Mouse (Mus musculus): ENCODE data around the gene Dcaf15.

Dcaf15 gene

DNA sequence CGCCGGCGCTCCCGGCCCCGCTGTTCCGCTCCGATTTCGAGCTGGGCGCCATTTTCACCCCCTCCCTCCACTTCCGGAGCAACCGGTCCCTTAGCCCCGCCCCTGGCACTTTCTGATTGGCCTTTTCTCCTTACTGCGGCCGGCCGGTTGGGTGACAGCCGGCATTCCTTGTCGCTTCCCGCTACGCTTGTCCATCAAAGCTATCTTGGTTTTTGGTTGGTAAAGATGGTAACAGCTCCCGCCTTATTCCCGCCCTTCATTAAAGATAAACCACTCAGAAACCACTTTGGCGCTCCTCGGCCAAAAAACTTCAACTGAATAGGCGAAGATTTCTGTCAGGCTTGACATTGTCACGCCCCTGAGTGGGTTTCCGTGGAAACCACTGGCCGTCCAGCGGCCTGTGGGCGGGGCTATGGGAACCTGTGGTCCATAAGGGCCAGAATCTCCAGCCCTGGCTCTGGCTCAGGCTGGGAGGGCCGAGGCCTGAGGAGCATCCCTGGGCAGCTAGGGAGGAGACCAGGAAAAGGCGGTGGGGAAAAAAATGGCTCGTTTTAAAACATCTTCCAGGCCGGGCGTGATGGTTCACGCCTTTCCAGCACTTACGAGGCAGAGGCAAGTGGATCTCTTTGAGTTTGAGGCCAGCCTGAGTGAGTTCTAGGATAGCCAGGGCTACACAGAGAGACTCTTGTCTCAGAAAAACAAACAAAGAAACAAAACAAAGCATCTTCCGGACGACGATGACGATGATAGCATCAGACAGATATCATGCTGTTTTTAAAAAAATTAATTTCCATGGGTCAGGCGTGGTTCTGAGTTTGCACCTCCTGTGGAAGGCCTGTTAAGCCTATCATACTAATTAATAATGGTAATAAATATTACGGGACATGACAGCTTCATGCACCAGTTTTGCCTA lies at the start of gene Dcaf15:
TSS of gene Dcaf15 (minus strand) at position 72 of the 913 bp plus-strand sequence.
- DNase-seq: peak; percentile 99

DNA sequence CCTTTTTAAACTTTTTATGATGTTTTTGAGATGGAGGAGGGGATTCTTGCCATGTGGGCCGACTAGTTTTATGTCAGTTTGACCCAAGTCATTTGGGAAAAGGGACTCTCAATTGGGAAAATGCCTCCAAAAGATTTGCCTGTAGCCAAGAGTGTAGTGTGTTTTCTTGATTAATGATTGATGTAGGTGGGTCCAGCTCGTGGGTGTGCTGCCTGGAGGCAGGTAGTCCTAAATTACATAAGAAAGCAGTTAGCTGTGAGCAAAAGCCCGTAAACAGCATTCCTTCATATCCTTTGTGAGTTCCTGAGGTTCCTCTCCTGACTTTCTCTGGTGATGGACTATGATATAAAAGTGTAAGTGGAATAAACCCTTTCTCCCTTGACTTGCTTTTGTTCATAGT lies 44.6 kb upstream of the Dcaf15 start:
- DNase-seq: peak in 1 of 2 experiments; percentile 43

DNA sequence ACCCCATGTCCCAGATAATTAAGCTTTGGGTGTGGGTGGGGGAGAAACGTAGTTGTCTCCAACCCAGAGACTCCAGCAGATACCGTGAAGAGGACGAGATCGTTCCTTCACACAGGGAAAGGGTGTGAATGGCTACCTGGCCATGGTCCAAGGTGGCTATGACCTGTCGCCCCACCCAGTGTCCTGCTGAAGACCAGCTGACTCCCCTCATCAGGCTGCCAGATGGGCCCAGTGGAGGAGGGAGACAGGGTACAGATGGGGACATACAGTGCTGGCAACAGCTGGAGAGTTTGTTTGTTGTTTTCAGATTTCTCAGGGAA lies 43.9 kb upstream of the Dcaf15 start:
- no peak for DNase-seq

DNA sequence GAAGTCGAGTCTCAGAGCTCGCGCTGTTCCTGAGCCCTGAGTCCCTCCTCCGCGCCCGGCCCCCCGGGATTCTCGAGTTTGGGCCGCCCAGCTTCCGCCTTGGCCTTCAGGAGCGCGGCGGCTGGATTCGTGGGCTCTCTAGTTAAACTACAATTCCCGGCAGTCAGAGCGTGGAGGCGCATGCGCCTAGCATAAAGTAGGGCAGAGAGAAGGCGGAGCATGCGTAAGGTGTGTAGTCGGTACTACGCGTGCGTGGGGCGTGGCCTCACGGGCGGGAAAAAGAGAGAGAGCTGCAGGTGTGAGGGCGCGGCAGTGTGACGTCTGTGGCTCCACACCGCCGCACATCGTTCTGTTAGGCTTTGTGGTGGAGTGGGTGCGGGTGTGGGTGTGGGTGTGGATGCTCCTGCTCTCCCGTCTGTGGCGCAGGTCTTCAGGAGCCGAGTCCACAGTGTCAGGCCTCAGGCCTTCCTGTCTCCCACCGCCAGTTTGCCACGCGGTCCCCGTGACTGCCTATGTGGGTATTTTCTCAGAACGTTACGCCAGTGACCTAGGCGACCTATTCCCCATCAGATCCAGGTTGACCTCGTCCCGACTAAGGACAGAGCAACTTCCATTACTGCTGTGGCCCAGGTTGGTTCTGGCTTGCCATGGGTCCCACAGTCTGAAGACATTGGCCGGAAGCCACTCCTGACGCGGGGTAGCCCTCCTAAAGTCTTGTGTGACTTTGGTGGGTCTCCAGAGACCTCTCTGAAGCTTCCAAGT lies 43.4 kb upstream of the Dcaf15 start, which contains the start of the genes Cc2d1a and 4930432K21Rik:
TSS of gene Cc2d1a (minus strand) at position 168 of the 762 bp plus-strand sequence.
TSS of gene 4930432K21Rik (plus strand) at position 257 of the 762 bp plus-strand sequence.
- peak; percentile 97 for DNase-seq

DNA sequence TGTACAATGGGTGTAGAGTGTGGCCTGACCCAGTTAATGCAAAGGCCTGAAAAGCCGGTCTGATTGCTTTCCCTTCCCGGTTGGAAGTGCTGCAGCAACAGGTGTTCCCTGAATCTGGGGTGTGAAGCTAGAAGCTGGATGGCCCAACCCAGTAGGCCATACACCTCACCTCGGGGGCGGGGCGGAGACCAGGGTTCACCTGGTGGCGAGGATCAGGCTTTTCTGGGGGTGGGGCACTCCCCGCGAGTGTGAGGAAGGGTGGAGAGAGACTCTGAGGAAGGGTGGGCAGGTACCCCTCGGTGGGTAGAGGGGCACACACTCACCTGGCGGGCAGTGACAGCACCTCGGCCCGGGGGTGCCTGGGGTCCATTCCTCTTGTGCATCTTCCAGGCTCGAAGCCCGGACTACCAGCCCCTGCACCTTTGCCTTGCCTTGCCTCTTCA lies 42.8 kb upstream of the Dcaf15 start:
- DNase-seq: peak; percentile 50 to 74

DNA sequence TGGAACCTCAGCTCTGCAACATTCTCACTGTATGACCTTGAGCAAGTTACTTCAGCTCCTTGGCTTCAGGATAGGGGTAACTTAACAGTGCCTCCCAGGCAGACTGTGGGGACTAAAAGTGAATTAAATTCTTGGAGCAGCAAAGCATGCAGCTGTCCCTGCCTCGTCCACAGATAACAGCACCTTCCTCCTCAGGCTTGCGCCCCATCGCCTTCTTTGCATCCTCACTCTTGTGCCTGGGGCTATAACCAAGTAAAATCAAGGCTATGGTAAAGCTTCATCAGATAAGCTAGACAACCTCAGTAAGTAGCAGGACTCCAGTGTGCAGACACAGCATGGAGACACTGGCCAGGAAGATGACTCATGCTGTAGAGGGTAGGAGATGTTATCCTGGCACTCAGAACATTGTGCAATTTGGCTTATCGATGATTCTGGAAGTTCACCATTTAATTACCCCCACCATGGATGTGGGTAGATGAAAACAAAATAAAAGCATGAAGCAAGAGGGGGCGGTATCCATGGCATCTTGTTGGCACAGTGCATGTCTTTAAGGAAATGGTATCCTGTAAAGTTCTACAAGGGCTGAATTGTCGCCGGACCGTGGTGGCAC lies 40.2 kb upstream of the Dcaf15 start:
- DNase-seq: no peak

DNA sequence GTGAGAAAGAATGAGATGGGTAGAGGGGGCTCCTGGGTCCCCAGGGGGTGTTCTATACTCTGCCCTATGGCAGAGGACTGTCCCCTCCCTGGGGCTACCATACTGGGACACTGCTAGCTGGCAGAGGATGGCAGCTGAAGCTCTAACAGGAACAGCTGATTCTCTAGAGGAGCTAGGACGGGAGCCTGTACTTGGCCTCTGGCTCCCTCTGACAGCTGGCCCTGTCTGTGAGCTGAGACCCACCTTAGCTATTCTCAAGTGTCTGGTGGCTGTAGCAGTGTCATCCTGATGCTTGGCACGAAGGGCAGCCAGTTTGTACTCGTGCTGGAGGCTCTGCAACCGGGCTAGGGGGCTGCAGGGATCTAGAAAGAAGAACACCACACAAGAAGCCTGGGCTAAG lies 36.3 kb upstream of the Dcaf15 start:
- no peak for DNase-seq

DNA sequence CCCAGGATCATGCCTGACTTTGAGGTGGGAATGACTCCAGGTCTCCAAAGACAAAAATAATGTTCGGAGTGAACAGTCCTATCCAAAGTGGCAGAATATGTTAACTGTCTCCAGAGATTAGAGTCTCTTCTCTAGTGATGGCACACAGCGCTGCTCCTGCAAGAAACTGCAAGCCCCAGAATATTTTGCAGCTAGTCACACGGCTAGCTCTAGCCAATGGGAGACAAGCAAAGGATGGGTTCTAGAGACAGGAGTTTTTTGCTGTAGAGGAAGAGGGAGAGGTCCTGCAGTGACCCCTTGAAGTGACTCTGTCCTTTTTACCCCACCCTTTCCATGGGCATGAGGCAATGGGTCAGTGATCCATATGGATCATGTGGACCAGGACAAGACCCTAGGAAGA lies 33.3 kb upstream of the Dcaf15 start:
- no peak for DNase-seq

DNA sequence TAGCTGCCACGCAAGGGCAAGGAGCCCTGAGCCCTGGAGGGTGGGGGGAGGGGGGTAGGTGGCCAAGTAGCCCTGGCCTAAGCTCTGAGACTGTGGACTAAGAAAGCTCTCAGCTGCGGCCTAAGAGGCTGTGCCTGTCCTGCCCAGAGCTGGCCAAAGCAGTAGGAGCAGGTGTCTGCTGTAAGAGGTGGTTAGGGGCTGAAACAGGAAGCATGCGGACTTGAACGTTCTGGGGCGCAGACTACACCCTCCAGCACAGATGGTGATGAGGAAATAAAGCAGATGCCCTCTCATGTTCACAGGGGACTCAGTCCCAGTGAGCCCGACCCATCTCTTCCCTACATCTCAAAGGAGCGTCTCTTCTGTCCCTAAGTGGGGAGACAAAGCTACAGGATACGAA lies 27.7 kb upstream of the Dcaf15 start:
- DNase-seq: no peak

DNA sequence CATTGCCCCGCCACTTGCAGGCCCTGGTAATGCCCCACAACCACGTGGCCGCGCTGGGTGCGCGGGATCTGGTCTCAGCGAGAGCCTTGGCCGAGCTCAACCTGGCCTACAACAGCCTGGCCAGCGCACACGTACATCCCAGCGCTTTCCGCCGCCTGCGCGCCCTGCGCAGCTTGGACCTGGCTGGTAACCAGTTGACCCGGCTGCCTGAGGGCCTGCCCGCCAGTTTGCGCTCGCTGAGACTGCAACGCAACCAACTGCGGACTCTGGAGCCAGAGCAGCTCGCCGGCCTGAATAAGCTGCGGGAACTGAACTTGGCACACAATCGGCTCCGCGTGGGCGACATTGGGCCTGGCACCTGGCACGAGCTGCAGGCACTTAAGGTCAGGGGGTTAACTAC lies 26.2 kb upstream of the Dcaf15 start:
- peak; percentile 58 to 67 for DNase-seq

DNA sequence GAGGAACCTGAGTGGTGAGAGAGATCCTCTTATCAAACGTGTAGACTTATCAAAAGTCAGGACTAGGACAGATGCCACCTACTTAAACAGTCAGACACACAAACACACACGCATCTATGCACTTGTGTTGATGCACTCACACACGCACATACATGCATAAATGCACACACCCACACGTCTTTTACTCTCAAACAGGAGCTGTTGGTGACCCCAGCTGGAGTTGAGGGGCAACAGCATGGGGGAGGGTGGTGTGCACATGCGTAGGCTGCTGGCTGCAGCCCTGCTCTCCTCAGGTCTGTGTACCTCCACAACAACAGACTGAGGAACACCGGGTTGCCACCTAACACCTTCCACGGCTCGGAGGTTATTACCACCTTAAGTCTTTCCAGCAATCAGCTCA lies 23.7 kb upstream of the Dcaf15 start:
- no peak for DNase-seq

DNA sequence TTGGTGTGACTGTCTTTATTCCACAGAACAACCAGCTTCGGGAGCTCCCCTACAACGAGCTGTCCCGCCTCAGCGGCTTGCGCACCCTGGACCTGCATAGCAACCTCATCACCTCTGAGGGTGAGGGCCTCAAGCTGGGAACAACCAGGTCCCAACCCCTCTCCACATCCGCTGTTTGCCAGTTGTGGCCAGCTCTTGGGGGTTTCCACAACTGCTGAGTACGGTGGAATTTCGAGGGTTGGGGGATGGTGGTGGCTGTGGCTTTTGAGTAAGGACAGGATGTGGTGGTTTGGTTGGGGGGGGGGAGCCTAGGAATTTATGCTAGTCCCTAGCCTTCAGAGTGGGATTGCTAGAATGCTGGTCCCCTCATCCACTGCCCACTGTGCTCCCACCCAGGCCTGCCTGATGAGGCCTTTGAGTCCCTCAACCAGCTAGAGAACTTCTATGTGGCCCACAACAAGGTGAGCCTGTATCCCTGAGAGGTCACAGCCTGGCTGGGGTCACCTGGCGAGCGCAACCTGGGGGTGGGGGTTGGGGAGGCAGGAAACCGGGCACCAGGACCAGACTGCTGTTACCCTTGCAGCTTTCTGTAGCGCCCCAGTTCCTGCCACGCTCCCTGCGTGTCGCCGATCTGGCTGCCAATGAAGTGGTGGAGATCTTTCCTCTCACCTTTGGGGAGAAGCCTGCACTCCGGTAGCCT lies 22.8 kb upstream of the Dcaf15 start:
- DNase-seq: no peak

DNA sequence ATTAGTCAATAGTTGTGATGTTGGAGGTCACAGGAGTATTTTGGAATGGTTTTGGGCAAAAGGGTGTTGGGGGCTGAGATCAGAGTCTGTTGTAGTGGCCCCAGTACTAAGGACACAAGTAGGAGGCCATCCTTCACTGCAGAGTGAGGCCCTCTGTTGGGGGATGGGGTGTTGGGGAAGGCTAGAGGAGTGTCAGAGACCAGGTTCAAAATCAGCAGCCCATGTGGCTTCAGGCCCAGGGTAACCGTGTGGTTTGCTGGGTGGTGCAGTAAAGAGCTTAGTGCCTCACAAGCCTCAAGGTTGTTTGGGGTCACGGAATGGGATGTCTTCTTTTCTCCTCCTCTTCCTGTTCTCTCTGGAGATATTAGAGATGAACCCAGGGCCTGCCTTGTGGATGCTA lies 22.2 kb upstream of the Dcaf15 start:
- no peak for DNase-seq

DNA sequence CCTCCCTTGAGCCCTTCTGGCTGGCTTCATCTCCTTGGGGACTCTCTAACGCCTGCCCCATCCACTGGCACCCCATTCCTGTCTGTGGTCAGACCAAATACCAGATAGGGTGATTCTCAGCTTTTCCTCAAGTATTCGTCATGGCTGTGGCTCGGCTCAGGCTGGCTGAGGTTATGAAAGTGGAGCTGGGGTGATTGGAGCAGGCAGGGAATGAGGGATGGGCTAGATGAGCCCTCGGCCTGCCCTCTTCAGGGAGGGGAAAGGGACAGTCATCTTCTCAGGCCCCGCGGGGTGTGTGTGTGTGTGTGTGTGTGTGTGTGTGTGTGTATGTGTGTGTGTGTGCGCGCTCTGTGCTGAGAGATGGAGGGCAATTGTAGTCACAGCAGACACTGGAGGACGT lies 21.1 kb upstream of the Dcaf15 start, which contains the start of gene Podnl1:
TSS of gene Podnl1 (plus strand) at position 334 of the 400 bp plus-strand sequence.
- DNase-seq: no peak

DNA sequence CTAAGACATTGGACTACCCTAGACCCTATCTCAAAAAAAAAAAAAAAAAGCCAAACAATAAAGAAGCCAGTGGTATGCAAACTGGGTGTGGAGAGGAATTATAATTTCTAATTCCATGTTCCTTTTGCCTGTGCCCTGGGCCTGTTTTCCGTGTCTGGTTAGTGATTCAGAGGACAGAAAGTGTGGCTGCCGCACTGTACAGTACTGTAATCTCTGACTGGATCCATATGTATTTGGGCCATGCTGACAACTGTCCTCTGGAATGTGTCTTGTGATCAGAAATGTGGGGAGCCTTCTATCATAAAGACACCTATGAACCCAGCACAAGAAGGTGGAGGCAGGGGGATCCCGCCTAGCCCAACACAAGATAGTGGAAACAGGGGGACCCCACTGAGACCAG lies 17.6 kb upstream of the Dcaf15 start:
- DNase-seq: no peak

DNA sequence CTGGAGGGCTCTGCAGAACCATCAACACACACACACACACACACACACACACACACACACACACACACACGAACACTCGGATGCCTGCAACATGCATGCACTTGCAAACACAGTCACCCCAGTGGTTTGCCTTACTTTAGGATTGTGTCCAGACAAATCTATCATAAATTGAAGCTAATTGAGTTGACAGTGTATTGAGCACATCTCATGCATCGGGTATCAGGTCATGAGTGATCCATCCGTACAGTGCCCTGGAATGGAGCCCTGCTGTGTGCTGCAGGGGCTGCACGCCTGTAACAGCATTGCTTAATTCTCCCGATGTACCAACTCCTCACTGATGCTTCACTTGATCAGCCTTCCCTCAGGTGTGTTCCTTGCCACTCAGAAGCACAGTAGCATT lies 11.1 kb upstream of the Dcaf15 start:
- DNase-seq: no peak

DNA sequence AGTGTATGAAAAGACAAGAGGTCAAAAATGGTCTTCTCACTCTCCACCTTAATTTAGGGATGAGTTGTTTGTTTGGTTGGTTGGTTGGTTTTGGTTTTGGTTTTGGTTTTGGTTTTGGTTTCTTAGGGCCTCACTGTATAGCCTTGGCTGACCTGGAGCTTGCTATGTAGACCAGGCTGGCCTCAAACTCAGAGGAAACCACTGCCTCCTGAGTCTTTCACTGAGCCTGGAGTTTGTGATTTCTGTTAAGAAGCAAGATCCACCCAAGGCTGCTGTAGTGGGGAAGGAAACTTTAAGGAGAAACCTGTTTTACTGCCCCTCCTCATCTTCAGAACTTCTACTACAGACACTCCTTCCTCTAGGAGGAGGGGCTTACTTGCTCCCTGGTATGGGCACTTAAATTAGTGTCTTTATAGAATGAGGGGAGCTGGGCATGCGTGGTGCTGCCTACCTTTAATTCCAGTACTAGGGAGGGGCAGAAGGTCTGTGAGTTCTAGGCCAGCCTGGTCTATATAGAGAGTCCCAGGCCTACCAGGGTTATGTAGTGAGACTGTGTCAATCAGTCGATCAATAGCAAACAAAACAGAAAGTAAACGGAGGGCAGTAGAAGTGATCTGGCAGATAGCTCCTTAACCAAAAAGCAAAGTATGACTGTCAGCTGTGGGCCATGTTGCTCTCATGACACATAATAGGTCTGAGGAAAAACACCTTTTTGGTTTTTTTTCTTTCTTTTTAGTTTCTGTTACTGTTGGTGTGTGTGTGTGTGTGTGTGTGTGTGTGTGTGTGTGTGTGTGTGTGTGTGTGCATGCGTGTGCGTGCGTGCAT lies 1.9 kb upstream of the Dcaf15 start:
- DNase-seq: no peak

DNA sequence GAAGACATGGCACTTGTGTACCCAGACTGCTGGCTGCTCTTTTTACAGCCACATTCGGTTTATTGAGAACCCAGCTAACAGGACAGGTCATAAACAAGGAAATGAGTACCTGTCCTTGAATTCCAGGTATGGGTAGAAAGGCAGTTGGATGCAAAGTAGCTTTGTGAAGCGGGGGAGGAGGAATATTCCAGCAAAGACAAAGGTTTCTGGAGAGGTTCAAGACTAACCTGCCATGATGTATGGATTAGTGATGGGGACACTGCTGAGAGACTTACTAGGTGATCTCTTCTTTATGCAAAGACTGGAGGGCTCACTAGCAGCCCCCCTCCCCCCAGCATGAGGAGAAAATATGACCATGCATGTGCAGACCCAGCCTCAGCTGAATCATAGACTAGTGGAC lies 1.1 kb upstream of the Dcaf15 start:
- no peak for DNase-seq

DNA sequence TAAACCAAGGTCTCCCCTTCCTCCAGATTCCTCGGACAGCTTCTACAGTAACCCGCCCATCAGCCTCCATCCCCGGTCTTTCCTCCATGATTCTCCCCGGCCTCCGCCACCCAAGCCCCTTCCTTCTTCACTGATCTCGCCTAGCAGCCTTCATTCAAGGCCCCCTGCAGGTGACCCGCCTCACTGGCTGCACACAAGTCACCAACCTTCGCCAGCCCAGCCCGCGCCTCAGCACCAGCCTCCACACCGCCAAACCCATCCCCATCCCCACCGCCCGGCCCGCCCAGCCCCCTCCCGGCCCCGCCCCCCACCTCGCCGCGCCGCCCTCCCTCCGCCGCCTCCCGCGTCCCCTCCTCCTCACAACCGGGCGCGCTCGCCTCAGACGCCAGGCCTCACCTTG lies 347 bp downstream of the Dcaf15 start:
- peak; percentile 54 to 73 for DNase-seq

DNA sequence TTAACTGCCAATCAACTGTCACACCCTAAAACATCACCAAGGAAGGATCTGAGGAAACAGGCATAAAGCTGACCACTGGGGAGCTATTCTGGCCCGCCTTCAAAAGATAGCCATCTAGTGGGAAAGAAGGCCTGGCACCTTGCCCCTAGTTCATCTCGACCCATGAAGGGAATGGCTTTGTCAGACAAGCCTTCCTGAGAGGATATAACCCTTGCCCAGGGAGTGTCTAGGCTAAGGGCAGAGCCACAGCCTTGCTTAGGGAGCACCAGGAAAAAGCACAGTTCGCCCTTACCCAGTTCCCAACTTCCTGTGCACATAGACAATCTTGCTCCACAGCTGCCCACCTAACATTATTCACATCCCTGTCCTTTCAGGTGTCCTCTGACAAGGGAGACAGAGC lies 967 bp downstream of the Dcaf15 start:
- DNase-seq: peak; percentile 79 to 82

DNA sequence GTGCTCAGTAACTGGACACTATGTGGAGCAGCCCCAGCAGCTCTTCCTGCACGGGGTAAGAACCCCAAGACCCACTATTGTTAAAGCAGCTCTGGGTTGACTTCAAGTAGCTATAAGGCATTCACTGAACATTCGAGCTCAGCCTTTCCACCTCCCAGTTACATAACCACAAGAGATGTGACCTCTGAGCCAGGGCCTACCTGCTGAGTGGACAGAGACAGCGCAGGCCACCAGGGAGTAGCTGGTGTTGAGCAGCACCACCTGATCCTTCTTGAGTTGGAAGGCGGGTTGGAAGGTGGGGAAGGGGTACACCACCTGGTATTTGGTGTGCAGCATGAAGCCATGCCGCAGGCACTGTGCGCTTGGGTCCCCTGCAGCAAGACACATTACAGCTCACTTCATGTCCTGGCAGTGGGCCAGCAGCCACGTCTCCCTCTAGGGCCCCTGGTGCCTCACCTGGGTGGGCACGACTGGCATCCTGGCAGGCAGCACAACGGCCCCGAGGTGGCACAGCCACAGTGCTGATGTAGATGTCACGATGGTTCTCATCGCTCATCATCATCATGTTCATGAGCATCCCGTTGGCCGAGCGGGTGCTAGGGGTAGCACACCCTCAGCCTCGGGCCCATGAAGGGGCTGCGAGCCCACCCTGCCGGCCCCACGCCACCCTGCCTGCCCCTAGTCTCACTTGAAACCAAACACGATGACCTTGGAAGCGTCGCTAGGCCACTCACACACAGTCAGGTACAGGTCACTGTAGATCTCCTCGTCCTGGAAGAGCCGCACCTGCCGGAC lies 2.9 kb downstream of the Dcaf15 start:
- peak; percentile 57 to 73 for DNase-seq

All from kidney, postnatal 36 days (tissue).